Mouse (Mus musculus) thymus, postnatal 0 days (tissue): ENCODE data around the gene Dbi. TPM values are rescaled to one million over a fixed set of nuclear protein-coding genes. Genes with fewer than 3 reads are reported as not detected.

Experiments used
- DNase-seq: peaks from one replicate; pipeline ENCODE4 v3.0.0-alpha.2; 2015; ENCODE audit warnings: low spot score
- polyA plus RNA-seq: library from polyadenylated mRNA; unstranded; fragments of >200 nt; fragmentation: Nextera tagmentation; extraction: Ambion mirVana; gene quantifications from 2 replicates; pipeline ENCODE4 v1.2.1, GENCODE M21; 2015

Gene Dbi
- polyA plus RNA-seq, 1 experiment from 2014 or later, result 518 TPM

- no peak for DNase-seq
Measured at GRCm38 (mm10) chr1:120122634-120123383, 1.9 kb upstream of the Dbi start.

- no peak for DNase-seq
Measured at GRCm38 (mm10) chr1:120121930-120122530, 1.2 kb upstream of the Dbi start.

- no peak for DNase-seq
Measured at GRCm38 (mm10) chr1:120120141-120120968, 523 bp downstream of the Dbi start.

- DNase-seq, result no peak
Measured at GRCm38 (mm10) chr1:120119389-120119788, 1.5 kb downstream of the Dbi start.

- DNase-seq, result no peak
Measured at GRCm38 (mm10) chr1:120118854-120119253, 2.0 kb downstream of the Dbi start.

GRCm38 (mm10) chr1:120116106-120116505 lies 4.8 kb downstream of the Dbi start:
- no peak for DNase-seq

GRCm38 (mm10) chr1:120115671-120116081 lies 5.2 kb downstream of the Dbi start:
- no peak for DNase-seq

- DNase-seq, result no peak
Measured at GRCm38 (mm10) chr1:120112251-120113187, 8.4 kb downstream of the Dbi start.

GRCm38 (mm10) chr1:120111766-120112165 lies 9.1 kb downstream of the Dbi start:
- no peak for DNase-seq

GRCm38 (mm10) chr1:120109741-120110432 lies 11.0 kb downstream of the Dbi start:
- DNase-seq, result no peak

- DNase-seq, result no peak
Measured at GRCm38 (mm10) chr1:120105556-120105959, 15.3 kb downstream of the Dbi start.

- DNase-seq, result no peak
Measured at GRCm38 (mm10) chr1:120101227-120101609, 19.7 kb downstream of the Dbi start.

GRCm38 (mm10) chr1:120100456-120101226 lies 20.2 kb downstream of the Dbi start:
- no peak for DNase-seq

- no peak for DNase-seq
Measured at GRCm38 (mm10) chr1:120099483-120099882, 21.4 kb downstream of the Dbi start.

GRCm38 (mm10) chr1:120098327-120098726 lies 22.6 kb downstream of the Dbi start:
- DNase-seq, result peak; percentile 52

GRCm38 (mm10) chr1:120094920-120095319 lies 26.0 kb downstream of the Dbi start:
- DNase-seq, result peak; percentile 23

- peak; percentile 75 for DNase-seq
Measured at GRCm38 (mm10) chr1:120093482-120094134, 27.3 kb downstream of the Dbi start.

GRCm38 (mm10) chr1:120090880-120091570 lies 29.9 kb downstream of the Dbi start:
- DNase-seq, result no peak
